In genomic region chr2:120403653-120403985, GRCm38 (mm10) we compare ENCODE assay signal across 8 mouse cellular contexts. TPM values are rescaled to one million over a fixed set of nuclear protein-coding genes. Genes with fewer than 3 reads are reported as not detected.
DNase-seq lines count a peak whose midpoint lies in the region; ATAC-seq and TF ChIP-seq lines count a peak whose summit lies in the region.

Gene Ganc (plus strand): TSS chr2:120403896.

- TF ChIP-seq POLR2A in cortical plate, adult 2 months (IDR thresholded peaks at IDR 0.05; ENCODE audit: extremely low read depth, insufficient read depth, low read length), result no peak

- peaks cover 6% of the 10 kb centered on the region for H3K4me1 ChIP-seq in cortical plate, adult 2 months (ENCODE audit: control insufficient read depth, insufficient read depth, low read length)
- peaks cover 3% of the 10 kb centered on the region; the same call in 1 of the 2 replicates for H3K4me1 ChIP-seq in midbrain, postnatal 0 days (ENCODE audit: insufficient read depth, low read length)

- H3K9me3 ChIP-seq in midbrain, postnatal 0 days (ENCODE audit: low read length), result no peaks in the 10 kb centered on the region

- no peaks in the 10 kb centered on the region for H3K27me3 ChIP-seq in midbrain, postnatal 0 days (ENCODE audit: insufficient read depth, low read length)

- TF ChIP-seq CTCF in cortical plate, adult 2 months (IDR thresholded peaks at IDR 0.05; ENCODE audit: extremely low read depth, insufficient read depth, low read length), result no peak
- peak; percentile 19; the same call in 1 of the 2 replicates for TF ChIP-seq CTCF in midbrain, postnatal 0 days (IDR thresholded peaks at IDR 0.05)

- under 1% methylated on average over 17 of the region's 17 CpGs for WGBS in midbrain, postnatal 0 days

- peak within 1 kb of the TSS; percentile 92 for H3K27ac ChIP-seq in cortical plate, adult 2 months (ENCODE audit: insufficient read depth, low read length)
- H3K27ac ChIP-seq in midbrain, postnatal 0 days (ENCODE audit: low read depth, low read length), result peak within 1 kb of the TSS; percentile 79

- peak within 1 kb of the TSS; percentile 71 for H3K9ac ChIP-seq in midbrain, postnatal 0 days (replicated peaks; ENCODE audit: low read length, poor library complexity, severe bottlenecking)

- DNase-seq in right cerebral cortex, postnatal 14 days, result peak; percentile 59
- no peak for DNase-seq in right cerebral cortex, postnatal 36 days (ENCODE audit: low spot score in 2 of 2)
- no peak for DNase-seq in heart, adult 8-10 months (ENCODE audit: low spot score)
- no peak for DNase-seq in left cerebral cortex, postnatal 10 days (ENCODE audit: extremely low spot score in 1 of 2, low spot score in 2 of 2)
- no peak for DNase-seq in midbrain, postnatal 0 days (ENCODE audit: low spot score)
- DNase-seq in urinary bladder, postnatal 14 days (ENCODE audit: low spot score), result no peak
- DNase-seq in frontal cortex, postnatal 36 days (ENCODE audit: low spot score in 2 of 2), result no peak

- peak; percentile 81 for ATAC-seq in midbrain, postnatal 0 days (ENCODE audit: low FRiP score)

- intact Hi-C loops in left cerebral cortex, postnatal 10 days (cut with DNase I), result no loop called here

- peak within 1 kb of the TSS; percentile 75 for H3K4me3 ChIP-seq in cortical plate, adult 2 months (ENCODE audit: insufficient read depth, low read length)
- H3K4me3 ChIP-seq in midbrain, postnatal 0 days (ENCODE audit: low read depth, low read length), result peak within 1 kb of the TSS; percentile 54

- peak within 1 kb of the TSS; percentile 72 for H3K4me2 ChIP-seq in midbrain, postnatal 0 days (ENCODE audit: low read depth, low read length, poor library complexity, severe bottlenecking)

- no peaks in the 10 kb centered on the region for H3K36me3 ChIP-seq in midbrain, postnatal 0 days (ENCODE audit: insufficient read depth, low read length)

RNA-seq across cellular contexts. Expression of gene Ganc, which starts in this region (rescaled TPM):
- 10.7 and 11.3 TPM in 2 replicates for polyA plus RNA-seq in cortical plate, adult 2 months (2012; rRNA removed)
- total RNA-seq in heart, adult 8-10 months (2022), result 10 to 100 TPM; 25.4 to 33.7 (median 31.3) TPM
- 10 to 100 TPM; 10.4 to 13.5 TPM for total RNA-seq in left cerebral cortex, postnatal 10 days (2021)
- total RNA-seq in midbrain, postnatal 0 days (2014; rRNA removed), result 6.0 and 6.3 TPM in 2 replicates
- polyA plus RNA-seq in midbrain, postnatal 0 days (2015; fragmentation: Nextera tagmentation; extraction: Ambion mirVana), result 7.9 and 9.9 TPM in 2 replicates
